Mouse (Mus musculus) erythroblast, embryonic 14.5 days (primary cell): ENCODE data around the gene Dnah3.

ENCODE experiments used
- GATA1 ChIP-seq: IDR thresholded peaks from 2 replicates; pipeline ENCODE4 v1.6.1; 2012; ENCODE audit warnings: low read length, inconsistent platforms, mixed read lengths
- TAL1 ChIP-seq: IDR thresholded peaks from 3 replicates; pipeline ENCODE4 v1.6.1; 2012; ENCODE audit warnings: low read length, inconsistent platforms, mixed read lengths

DNA sequence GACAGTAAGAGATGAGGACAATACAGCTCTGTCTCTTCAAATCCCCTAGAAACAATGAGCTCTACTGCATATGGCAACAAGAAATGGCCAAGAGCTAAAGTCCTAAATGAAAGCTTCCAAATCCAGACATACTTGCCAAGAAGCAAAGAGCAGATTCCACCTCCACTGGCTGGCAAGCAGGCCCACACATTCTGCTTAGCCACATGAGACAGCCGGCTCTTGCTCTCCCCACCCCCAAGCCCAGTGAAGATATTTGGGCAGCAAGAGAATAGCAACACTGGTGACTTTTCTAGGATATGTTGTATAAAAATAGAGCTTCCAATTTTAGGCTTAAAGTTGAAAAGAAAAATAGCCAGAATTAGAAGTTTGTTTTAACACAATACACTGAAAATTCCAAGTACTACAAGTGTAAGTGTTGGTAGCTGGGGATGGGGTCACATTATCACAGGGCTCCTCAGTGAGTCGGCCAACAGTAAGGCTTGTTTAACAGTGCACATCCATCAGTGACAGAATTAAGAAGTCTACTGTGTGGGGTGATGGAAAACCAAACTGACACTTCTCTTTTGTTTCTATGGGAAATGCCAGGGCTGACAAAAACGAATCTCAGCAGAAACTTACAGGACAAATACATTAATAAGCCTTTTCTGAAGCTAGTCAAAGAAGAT is 219.2 kb downstream of the Dnah3 start:
- TF ChIP-seq TAL1 (no peak), GATA1 (no peak)
